Mouse (Mus musculus) lung, postnatal 0 days (tissue): ENCODE data around the gene Ap1s3.

Source experiments
- CTCF ChIP-seq: IDR thresholded peaks from 2 replicates; pipeline ENCODE4 v1.5.1; 2016; ENCODE audit warnings: antibody characterized with exemption, mild to moderate bottlenecking
- EP300 ChIP-seq: IDR thresholded peaks from 2 replicates; pipeline ENCODE4 v1.6.1; 2016; ENCODE audit warnings: antibody characterized with exemption, mild to moderate bottlenecking, control low read depth

GRCm38 (mm10) chr1:79591091-79591490 lies 80.7 kb downstream of the Ap1s3 start:
- TF ChIP-seq CTCF (no peak), EP300 (no peak)
